ENCODE assay signal across 1 mouse cellular context in the genomic region with DNA sequence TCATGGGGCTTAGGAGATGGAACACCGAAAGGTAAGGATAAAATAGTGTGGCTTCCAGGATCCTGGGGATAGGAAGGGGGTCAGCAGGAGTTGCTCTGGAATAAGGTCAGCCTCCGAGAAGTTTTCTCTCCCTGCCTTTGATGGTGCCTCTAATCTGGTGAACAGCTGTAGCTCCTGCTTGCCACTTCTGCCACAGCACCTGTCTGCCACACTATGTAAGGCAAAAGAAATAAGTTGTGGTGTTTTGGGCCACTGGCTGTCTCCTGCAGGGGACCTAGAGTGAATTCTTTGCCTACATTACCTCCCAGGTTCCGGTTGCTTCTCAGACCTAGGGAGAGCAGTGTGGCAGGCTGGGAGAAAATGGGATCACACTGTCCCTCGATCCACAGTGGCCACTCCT.
TF ChIP-seq lines count a peak whose summit lies in the region.

No protein-coding gene starts in this region.

TF ChIP-seq in myocyte, 11 proteins besides CTCF, POLR2A, EP300 and RAD21 (continued from another document):
- TF ChIP-seq MYOD1 (IDR thresholded peaks at IDR 0.05; ENCODE audit: control insufficient read depth in 1 of 3, insufficient read length in 2 of 3, low read depth in 2 of 3), result peak in 1 of 3 experiments; percentile 42
